Mouse (Mus musculus): Measurements from ENCODE around the gene Lrp2.
"Not testable (repeated sequence)": the region's sequence is repeated elsewhere in the genome, so short reads cannot be mapped to it uniquely, and the experiment has no call there.

Gene Lrp2

GRCm38 (mm10) chr2:69582068-69582467, 3.8 kb downstream of the Lrp2 start:
- DNase-seq, result not testable (repeated sequence)

DNA sequence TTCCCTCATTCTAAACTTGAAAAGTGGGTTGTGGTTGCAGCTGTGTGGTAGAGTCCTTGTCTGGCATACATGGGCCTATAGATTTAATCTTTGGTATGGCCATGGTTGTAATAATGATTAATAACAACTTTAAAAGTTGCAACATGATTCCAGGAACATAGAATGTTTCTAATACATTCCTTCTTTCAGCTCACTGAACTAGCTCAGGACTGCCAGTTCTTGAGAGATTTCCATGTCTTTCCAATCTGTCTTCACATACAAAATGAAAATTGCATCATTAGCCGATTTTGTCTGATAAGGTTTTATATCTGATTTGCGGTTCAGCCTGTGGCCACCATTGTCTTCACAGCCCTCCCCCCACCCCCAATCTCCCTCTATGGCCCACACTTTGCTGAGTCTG, 5.8 kb downstream of the Lrp2 start:
- no peak for DNase-seq

- DNase-seq, result no peak
These were observed 7.7 kb downstream of the Lrp2 start for GRCm38 (mm10) chr2:69578206-69578605.

GRCm38 (mm10) chr2:69576531-69576930, 9.3 kb downstream of the Lrp2 start:
- no peak for DNase-seq

DNA sequence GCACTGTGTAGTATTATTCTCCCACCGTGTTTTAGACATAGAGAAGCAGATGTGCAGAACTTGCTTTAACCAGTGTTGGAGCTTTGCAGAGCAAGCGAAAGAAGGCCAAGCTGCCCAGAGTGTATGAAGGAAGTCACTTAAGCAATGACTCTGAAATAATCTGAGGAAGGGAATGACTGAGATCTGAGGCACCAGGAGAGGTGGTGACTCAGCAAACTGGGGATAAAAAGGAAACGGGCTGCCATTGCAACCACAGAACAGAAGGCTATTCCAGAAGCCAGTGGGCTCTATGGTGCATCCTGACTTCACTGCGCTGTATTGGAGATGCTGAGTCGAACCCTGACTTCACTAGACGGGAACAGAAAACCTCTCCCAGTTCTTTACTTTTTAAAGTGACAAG, 10.9 kb downstream of the Lrp2 start:
- DNase-seq, result no peak

DNA sequence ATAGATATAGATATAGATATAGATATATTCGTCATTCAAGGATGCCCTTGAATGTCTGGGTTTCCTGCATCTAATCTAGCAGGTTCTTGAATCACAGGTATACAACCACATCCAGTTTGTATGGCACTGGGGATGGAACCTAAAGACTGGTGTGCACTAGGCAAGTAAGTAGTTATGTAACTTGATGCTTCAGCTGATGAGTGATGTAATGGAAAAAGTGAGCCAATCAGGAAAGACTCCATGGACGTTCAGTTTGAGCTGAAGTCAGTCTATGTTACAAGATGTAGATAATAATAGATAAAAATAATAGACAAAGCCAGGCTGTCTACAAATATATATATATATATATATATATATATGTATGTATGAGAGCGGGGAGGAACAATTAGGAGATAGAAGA, 11.6 kb downstream of the Lrp2 start:
- DNase-seq, result no peak

GRCm38 (mm10) chr2:69573733-69574054, 12.2 kb downstream of the Lrp2 start:
- DNase-seq, result no peak

GRCm38 (mm10) chr2:69573038-69573732, 12.7 kb downstream of the Lrp2 start:
- DNase-seq, result no peak

GRCm38 (mm10) chr2:69570556-69570955, 15.3 kb downstream of the Lrp2 start:
- no peak for DNase-seq

- no peak for DNase-seq
These were observed 19.6 kb downstream of the Lrp2 start for GRCm38 (mm10) chr2:69566281-69566680.

DNA sequence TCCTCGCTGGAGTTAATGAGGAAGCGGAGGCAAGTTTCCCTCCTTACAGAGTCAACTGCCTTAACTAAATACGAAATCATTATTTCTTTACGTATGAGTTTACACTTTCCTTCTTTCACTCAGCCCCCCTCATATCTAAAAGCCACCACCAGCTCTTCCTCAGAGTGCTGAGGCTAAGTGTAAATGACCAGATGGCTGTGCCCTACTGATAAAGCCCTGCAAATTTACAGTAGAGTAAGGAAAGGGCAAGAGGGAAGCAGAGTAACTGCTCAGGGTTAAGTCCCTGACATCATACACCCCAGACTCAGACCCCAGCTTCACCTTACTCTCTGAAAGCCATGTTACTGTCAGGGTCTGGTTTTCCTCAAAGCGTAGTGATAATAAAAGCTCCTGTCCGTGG, 22.4 kb downstream of the Lrp2 start:
- DNase-seq, result no peak

- no peak for DNase-seq
These were observed 23.1 kb downstream of the Lrp2 start for GRCm38 (mm10) chr2:69562761-69563160.

GRCm38 (mm10) chr2:69560221-69560620, 25.6 kb downstream of the Lrp2 start:
- DNase-seq, result no peak

DNA sequence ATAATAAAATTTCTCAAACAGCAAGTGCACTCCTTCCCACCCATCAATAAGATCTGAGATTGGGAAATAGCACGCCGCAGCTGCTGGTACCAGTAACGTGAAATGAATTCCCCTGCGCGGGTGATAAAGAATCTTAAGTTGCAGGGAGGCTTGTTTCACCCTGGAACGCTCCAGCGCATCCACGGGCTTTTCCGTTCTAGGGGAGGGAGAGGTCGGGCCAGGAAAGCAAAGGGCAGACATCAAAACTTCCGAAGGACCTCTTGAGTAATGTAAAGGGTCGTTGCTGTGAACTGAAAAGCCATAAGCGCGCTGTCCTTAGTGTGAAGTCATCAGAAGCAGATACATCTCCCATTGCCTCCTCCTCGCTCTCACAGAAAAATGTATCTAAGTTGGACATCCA, 26.5 kb downstream of the Lrp2 start:
- no peak for DNase-seq

DNA sequence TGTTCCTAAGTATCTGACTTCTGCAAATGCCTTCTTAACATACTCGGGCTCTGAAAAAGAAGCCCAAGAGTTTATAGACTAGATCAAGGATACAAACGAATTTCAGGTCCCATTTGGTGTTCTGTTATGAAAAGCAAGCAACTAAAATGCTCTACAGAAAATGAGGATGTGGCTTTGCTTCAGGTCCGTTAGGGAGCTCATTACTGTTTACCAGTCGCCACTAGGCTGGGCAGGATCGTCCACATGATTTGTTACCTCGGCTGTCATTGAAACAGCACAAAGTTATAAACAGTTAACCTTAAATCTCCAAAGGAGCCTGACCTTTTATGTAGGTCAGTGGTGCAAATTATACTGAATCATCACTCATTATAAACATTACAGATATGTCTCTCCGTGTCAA, 29.2 kb downstream of the Lrp2 start:
- no peak for DNase-seq

DNA sequence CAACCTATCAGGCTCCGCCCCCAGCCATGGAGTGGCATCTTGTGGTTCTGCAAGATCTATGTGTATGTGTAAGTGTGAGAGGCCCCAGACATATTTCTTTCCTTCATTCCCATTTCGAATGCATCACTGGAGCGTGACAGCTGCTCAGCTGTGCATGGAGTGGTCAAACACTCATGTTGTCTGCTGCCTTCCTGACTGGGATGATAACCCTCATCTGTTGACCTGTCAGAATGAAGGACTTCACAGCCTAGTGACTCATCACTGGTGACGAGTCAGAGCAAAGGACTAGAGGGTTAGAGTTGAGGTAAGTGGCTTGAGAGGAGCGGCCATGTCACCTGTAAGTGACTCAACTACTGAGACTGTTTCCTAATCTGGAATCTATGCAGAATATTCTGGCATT, 34.2 kb downstream of the Lrp2 start:
- DNase-seq, result no peak

- no peak for DNase-seq
These were observed 39.0 kb downstream of the Lrp2 start for GRCm38 (mm10) chr2:69546823-69547222.

DNA sequence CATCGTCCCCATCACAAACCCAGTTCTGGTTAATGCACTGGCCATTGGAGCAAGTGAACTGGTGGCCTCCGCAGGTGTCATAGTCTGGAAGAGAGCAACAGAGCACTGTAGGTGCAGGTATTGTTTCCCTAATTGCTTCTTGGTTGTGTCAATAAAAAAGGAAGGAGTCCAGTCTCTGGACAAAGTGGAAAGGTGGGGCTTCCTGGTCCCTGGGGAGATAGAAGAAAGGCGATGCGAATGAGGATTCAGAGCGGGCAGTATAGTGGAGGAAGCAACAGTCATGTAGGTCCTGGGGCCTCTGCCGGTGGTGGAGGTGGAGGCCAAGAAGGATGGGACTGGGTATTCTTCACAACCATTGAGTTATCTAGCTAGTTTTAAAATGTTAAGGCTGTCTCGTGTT, 49.8 kb downstream of the Lrp2 start:
- no peak for DNase-seq

DNA sequence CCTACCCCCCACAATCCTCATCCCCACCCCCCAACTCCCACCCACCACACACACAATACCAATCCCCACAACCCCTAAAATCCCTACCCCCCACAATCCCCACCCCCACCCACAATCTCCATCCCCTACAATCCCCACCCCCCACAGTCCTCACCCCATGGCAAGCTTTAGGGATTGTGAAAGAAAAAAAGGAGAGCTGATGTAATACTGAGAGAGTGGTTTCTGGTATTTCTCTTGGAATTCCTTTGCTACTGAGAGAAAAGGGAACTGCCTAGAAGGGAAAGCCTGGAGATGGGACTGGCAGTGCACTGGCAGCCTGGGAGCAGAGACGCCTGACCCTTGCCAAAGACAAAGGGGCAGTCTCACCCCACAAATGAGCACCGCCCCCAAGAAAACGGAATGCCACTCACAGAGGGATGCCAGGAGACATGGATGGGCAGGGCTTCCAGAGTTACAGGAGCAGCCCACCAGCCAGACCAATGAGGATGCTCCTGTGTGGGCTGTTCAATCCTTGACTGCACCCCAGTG, 54.3 kb downstream of the Lrp2 start:
- DNase-seq, result no peak

DNA sequence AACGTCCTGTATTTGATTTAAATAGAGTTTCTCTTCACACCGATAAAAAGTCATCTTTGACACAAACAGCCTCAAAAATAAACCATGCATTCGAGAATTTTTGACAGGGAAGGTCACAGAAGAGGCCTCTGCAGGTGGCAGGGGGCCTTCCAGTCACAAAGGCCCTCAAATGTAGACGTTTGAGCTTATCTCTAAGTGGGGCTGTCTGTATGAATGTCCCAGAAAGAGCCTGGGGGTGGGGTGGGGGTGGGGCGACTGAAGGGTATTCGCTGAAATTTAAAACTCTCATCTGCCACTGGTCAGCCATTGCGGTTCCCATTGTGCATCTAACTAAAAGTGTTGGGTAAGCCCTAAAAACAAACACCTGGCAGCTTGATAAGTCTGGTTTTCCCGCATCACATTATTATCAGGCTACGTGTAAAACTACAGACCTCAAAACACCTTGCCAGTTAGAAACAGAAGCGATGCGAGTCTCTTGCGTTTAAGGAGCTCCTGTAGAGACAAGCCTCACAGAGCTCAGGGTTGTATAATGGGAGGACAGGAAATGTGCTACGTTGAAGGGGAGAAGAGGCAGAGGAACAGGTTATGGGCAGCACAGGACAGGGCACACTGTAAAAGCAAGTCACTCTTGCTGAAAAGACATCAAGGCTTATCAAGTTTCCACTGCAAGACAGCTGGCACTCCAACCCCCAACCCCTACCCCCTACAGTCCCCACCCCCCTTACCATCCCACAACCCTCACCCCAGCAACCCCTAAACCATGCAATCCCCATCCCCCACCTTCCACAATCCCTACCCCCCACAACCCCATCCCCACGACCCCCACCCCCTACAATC, 55.0 kb downstream of the Lrp2 start:
- DNase-seq, result no peak

GRCm38 (mm10) chr2:69530126-69530525, 55.7 kb downstream of the Lrp2 start:
- no peak for DNase-seq

DNA sequence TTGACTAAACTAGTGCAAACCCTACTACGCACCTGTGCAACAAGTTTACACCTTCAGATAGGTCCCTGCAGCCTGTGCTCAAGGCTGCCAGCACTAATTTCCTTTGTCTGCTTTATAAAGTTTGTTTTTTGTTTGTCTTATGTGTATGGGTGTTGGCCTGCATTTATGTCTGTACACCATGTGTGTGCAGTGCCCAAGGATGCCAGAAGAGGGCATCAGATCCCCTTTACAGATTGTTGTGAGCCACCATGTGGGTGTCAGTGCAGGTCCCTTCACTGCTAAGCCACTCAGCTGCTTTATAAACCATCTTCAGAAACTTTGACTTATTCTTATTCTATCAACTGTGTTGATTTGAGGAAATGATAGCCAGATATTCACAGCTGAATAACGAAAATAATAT, 65.6 kb downstream of the Lrp2 start:
- DNase-seq, result no peak

DNA sequence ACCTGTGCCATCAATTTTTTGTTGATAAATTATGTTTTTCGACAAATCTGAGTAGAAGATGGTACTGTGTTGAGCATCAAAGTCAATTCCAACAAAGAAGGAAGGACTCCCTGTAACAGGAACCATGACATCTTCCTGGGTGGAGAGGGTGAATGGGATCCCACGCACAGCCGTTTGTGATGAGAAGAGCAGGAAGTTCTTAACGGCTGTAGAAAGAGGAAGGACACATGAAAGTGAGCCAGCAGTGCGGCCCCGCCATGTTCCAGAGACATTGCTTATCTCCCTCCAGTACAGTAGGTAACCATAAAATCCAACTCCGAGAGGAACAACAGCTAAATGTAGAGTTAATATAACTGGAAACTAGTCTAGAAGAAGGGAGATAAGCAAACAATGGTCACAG, 67.6 kb downstream of the Lrp2 start:
- DNase-seq, result no peak

DNA sequence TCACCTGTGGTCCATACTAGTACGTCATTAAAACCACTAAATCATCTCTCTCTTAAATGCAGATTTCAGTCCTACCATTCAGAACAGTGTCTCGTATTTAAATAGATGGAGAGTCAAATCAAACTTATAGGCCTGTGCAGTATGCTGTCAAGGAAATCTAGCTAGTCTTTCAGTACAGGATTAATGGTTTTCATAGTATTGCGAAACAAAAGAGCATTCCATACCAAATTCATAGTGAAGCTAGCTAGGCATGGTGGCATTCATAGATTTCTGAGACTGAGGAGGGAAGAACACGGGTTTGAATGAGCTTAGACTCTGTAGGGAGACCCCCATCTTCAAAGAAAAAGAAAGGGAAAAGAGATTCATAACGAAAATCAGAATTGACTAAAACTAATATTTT, 74.1 kb downstream of the Lrp2 start:
- no peak for DNase-seq

GRCm38 (mm10) chr2:69500357-69500756, 85.5 kb downstream of the Lrp2 start:
- no peak for DNase-seq
